Mouse (Mus musculus) splenic B cell, adult 2 months (primary cell): ENCODE results near the gene Syt13.

ENCODE experiments used
- DNase-seq: peaks from one replicate; pipeline ENCODE4 v3.0.0-alpha.2; 2011; ENCODE audit warnings: low read depth, low spot score
- H3K27me3 ChIP-seq: 2 replicates; pipeline ENCODE4 v1.6.1; 2012; ENCODE audit warnings: mild to moderate bottlenecking, low read length, moderate library complexity, mixed read lengths; ENCODE audit not compliant: control insufficient read depth, poor library complexity, insufficient read depth, severe bottlenecking
- H3K36me3 ChIP-seq: 2 replicates; pipeline ENCODE4 v1.6.1; 2012; ENCODE audit warnings: mild to moderate bottlenecking, low read length, moderate library complexity, mixed read lengths; ENCODE audit not compliant: control insufficient read depth, poor library complexity, insufficient read depth, severe bottlenecking

Gene Syt13

DNA sequence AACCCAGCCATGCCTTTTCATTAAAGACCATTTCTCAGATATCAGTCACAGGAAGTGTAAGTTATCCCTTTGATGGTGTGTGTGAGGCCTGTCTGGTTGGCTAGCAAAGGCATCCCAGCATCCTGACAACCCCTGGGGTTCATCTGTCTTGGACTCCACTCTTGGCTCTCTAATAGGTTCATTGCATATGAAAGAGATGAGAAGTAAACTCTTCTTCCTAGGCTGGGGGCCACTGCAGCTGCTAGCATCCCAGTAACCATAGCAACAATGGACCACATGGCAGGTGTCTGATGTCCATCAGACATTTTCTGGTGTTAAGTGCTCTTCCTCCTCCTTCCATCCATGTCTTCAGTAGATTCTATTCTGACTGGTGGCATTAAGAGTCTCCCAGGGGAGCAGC is 2.6 kb upstream of the Syt13 start:
- no peaks in the 10 kb centered on the region for H3K36me3 ChIP-seq
- no peaks in the 10 kb centered on the region; the same call in 1 of the 2 replicates for H3K27me3 ChIP-seq
- no peak for DNase-seq

DNA sequence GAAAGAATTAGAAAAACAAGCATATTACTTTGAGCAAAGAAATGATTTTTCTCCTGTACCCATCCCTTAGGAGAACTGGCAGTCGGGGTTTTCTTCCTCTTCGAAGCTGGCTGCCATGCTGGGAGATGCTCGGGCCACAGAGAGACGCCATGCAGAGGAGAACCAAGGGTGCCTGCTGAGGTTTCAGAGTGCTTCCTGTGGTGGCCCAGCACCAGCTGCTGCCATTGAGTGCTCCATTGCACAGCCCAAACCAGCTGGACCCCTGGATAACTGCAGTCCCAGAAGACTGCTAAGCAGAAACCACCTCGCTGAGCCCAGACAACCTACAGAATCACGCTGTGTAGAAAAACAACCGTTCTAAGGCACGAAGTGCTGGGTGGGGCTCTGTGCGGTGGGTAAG is 1.6 kb upstream of the Syt13 start:
- DNase-seq = peak; percentile 9
- Histone ChIP-seq H3K36me3 (no peaks in the 10 kb centered on the region), H3K27me3 (no peaks in the 10 kb centered on the region; the same call in 1 of the 2 replicates)

- no peaks in the 10 kb centered on the region; the same call in 1 of the 2 replicates for H3K27me3 ChIP-seq
- DNase-seq = no peak
- no peaks in the 10 kb centered on the region for H3K36me3 ChIP-seq
Observed at GRCm38 (mm10) chr2:92915659-92916631, 1.0 kb downstream of the Syt13 start.

- H3K36me3 ChIP-seq = no peaks in the 10 kb centered on the region
- no peaks in the 10 kb centered on the region; the same call in 1 of the 2 replicates for H3K27me3 ChIP-seq
- DNase-seq = no peak
Observed at GRCm38 (mm10) chr2:92917405-92918142, 2.7 kb downstream of the Syt13 start.

DNA sequence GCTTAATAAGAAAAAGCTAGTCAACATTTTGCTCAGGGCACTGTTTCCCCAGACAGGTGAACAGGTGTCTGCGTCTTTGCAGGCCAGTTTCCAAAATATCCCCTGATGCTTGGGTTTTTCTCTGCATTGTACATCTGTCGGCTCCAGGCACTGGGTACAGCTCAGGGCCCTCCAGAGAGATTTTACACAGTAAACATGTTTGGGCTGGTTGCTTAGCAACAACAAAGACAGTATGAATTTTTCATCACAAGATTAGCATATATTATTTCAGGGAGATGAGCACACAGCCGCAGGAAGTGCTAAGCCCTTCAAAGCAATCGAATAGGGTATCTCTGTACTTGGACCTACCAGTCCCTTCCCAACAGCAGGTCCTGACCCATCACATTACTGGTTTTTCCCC is 5.8 kb downstream of the Syt13 start:
- no peak for DNase-seq
- no peaks in the 10 kb centered on the region for H3K36me3 ChIP-seq
- no peaks in the 10 kb centered on the region for H3K27me3 ChIP-seq

GRCm38 (mm10) chr2:92924677-92925259 is 9.9 kb downstream of the Syt13 start:
- DNase-seq = no peak

GRCm38 (mm10) chr2:92929696-92930095 is 14.8 kb downstream of the Syt13 start:
- Histone ChIP-seq H3K27me3 (no peaks in the 10 kb centered on the region), H3K36me3 (no peaks in the 10 kb centered on the region)
- DNase-seq = no peak

More at GRCm38 (mm10) chr2:92924677-92925259, 9.9 kb downstream of the Syt13 start:
- Histone ChIP-seq H3K27me3 (no peaks in the 10 kb centered on the region), H3K36me3 (no peaks in the 10 kb centered on the region)

DNA sequence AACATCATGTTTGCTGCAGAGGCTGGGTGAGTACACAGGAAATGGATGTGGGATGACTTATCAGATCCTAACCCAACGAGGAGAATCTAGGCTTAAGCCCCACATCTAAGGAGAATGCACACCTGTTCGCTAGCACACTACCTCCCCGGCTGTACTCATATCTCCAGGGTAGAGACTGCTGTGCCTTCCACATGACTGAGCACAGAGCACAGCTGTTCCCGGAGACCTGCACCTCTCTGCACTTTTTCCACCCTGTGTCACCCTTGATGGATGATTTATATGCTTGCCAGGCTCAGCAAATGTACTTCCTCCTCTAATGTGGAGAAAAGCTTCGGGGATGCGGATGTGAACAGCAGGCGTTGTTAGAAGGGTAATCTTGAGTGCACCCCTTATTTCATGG is 16.2 kb downstream of the Syt13 start:
- DNase-seq = no peak
- H3K27me3 ChIP-seq = no peaks in the 10 kb centered on the region
- no peaks in the 10 kb centered on the region for H3K36me3 ChIP-seq

- no peaks in the 10 kb centered on the region for H3K36me3 ChIP-seq
- no peaks in the 10 kb centered on the region for H3K27me3 ChIP-seq
- DNase-seq = no peak
Observed at GRCm38 (mm10) chr2:92933379-92933778, 18.5 kb downstream of the Syt13 start.

DNA sequence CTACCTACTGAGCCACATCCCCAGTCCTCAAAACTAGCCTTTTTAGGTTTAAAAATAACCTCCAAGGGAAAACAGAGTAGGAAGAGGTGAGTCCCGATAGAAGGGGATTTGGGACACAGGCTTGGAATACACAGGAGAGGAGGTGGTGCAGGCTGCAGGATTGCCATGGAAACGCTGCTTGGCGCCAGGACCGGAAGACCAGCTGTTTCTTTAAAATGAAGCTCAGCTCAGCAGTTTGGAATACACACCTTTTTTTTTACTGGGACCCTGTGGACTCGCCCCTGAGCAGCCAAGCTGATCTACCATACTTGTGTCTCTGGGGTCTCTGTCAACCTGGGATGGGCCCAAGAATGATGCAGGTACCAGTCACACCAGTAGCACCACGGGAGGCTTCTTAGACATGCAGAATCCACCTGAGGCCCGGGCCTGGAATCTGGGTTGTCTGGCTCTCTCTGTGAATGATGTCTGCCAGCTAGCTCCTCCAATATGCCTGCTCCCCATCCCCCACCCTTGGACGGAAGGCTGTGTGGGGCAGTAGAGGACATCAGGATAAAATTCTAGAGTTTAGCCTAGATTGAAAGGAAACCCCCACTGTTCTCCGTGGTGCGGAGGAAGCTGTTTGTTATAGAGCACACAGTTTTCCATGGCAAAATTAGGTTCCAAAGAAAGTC is 19.5 kb downstream of the Syt13 start:
- no peak for DNase-seq
- H3K27me3 ChIP-seq = no peaks in the 10 kb centered on the region
- no peaks in the 10 kb centered on the region for H3K36me3 ChIP-seq

GRCm38 (mm10) chr2:92935483-92935882 is 20.6 kb downstream of the Syt13 start:
- Histone ChIP-seq H3K36me3 (no peaks in the 10 kb centered on the region), H3K27me3 (no peaks in the 10 kb centered on the region)
- no peak for DNase-seq

DNA sequence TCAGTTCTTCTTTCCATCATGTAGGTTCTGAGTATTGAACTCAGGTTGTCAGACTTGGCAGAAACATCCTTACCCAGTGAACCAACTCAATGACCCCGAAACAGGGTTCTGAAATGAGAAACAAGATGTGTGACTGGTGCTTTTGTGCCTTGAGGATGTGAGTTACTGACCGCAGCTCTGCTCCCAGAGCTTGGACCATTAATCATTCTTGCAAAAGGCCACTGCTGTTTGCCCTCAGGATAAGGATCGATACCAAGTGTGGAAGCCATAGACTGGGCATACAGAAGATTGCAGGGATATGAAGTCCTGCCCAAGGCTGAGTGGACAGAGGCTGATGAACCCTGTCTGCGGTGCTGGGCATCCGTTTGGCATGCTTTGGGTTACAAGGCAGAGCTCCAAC is 23.2 kb downstream of the Syt13 start:
- Histone ChIP-seq H3K27me3 (no peaks in the 10 kb centered on the region), H3K36me3 (no peaks in the 10 kb centered on the region)
- no peak for DNase-seq

DNA sequence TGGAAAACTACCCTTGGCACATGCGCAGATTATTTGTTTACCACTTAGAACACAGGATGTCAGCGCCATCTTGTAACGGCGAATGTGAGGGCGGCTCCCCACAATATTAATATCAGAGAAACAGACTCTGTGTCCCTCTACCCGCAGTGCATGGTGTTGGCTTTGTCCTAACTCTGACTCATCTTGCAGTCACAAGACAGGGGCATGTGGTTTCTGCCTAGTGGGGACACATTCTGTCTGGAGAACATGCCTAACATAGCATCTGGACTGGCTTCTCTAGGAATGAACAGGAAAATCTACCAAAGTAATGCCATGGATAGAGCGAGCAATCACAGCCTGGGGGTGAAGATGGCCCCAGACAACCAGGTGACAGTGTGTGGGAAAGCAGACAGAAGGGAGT is 23.9 kb downstream of the Syt13 start:
- Histone ChIP-seq H3K36me3 (no peaks in the 10 kb centered on the region), H3K27me3 (no peaks in the 10 kb centered on the region)
- DNase-seq = no peak

- Histone ChIP-seq H3K27me3 (no peaks in the 10 kb centered on the region), H3K36me3 (no peaks in the 10 kb centered on the region)
- no peak for DNase-seq
Observed at GRCm38 (mm10) chr2:92940963-92941362, 26.1 kb downstream of the Syt13 start.
